Comparison of ENCODE assay signal across 8 mouse cellular contexts in the genomic region with DNA sequence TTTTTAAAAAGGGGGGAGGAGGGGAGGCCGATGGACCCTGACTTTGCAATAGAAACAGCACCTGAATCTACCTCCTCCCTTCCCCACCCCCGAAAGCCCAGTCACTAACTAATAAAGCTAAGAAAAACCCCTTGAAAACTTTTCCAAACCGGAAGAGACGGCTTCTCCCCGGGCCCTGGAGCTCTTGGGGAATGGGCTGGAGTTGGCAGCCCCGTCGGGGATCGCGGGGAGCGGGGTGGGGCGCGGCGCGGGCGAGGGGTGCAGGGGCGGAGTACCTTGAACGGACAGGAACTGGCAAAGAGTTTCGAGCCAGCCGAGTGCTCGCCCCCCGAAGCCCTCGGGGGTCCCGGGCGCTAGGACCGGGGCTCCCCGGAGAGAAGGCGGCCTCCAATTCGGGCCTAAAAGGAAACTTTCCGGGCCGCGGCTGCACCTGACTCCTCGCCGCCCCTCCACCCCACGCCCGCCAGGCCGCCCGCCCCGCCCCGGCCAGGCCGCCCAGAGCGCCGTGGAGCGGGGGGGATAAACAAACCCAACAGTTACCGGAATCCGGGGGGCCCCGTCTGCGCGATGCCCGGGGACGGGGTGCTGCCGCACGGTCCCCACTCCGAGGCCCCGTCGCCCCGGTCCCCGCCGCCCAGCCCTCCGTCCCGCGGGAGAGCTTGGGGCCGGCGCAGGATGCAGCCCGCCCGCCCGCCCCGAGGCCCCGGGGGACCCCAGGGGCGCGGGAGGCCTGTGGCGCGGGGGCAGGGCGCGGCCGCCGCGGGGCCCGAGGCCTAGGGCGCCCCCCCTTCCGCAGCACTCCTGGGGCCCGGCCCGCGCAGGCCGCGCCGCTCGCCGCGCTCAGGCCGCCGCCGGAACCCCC. TPM values are rescaled to one million over a fixed set of nuclear protein-coding genes. Genes with fewer than 3 reads are reported as not detected.
A peak's percentile ranks its signal among the peaks of the same experiment; 100 is the strongest.
DNase-seq lines count a peak whose midpoint lies in the region; ATAC-seq and TF ChIP-seq lines count a peak whose summit lies in the region.

No protein-coding gene starts in this region.

- peak; percentile 50 for ATAC-seq in embryonic facial prominence, embryonic 11.5 days (replicated peaks; ENCODE audit: insufficient number of reproducible peaks, low FRiP score, low TSS enrichment, low read depth)
- ATAC-seq in kidney, embryonic 14.5 days (ENCODE audit: low FRiP score, low TSS enrichment), result peak; percentile 44
- ATAC-seq in liver, embryonic 14.5 days (ENCODE audit: insufficient read depth), result peak; percentile 78
- ATAC-seq in neural tube, embryonic 11.5 days (ENCODE audit: insufficient read depth, low FRiP score, low TSS enrichment), result peak; percentile 62

- peak overlapping the region; percentile 62 for H3K4me2 ChIP-seq in embryonic facial prominence, embryonic 11.5 days (ENCODE audit: low read depth, low read length)
- H3K4me2 ChIP-seq in kidney, embryonic 14.5 days (replicated peaks; ENCODE audit: low read depth, low read length), result peak overlapping the region; percentile 78
- peak overlapping the region; percentile 70 for H3K4me2 ChIP-seq in liver, embryonic 14.5 days (ENCODE audit: low read depth)
- H3K4me2 ChIP-seq in neural tube, embryonic 11.5 days (ENCODE audit: low read depth), result peak overlapping the region; percentile 91

- no peaks in the 10 kb centered on the region for H3K9me3 ChIP-seq in embryonic facial prominence, embryonic 11.5 days (replicated peaks; ENCODE audit: control insufficient read depth, low read length)
- no peaks in the 10 kb centered on the region for H3K9me3 ChIP-seq in kidney, embryonic 14.5 days (ENCODE audit: control insufficient read depth, low read length)
- no peaks in the 10 kb centered on the region for H3K9me3 ChIP-seq in liver, embryonic 14.5 days (ENCODE audit: control insufficient read depth, low read length)
- H3K9me3 ChIP-seq in neural tube, embryonic 11.5 days (ENCODE audit: control insufficient read depth, low read length), result no peaks in the 10 kb centered on the region

- peak overlapping the region; percentile 100 for H3K9ac ChIP-seq in embryonic facial prominence, embryonic 11.5 days (replicated peaks; ENCODE audit: low read length)
- H3K9ac ChIP-seq in kidney, embryonic 14.5 days (ENCODE audit: low read depth, low read length), result peak overlapping the region; percentile 100
- peak overlapping the region; percentile 100 for H3K9ac ChIP-seq in liver, embryonic 14.5 days (replicated peaks)
- H3K9ac ChIP-seq in neural tube, embryonic 11.5 days (ENCODE audit: low read length), result peak overlapping the region; percentile 100

- no peak for TF ChIP-seq CTCF in liver, embryonic 14.5 days (IDR thresholded peaks at IDR 0.05; ENCODE audit: low read depth)

- WGBS in embryonic facial prominence, embryonic 11.5 days, result under 1% methylated on average over 59 of the region's 92 CpGs
- 1% methylated on average over 54 of the region's 92 CpGs for WGBS in kidney, embryonic 14.5 days
- WGBS in liver, embryonic 14.5 days (ENCODE audit: insufficient replicate concordance), result 2% methylated on average over 42 of the region's 92 CpGs
- 0% methylated on average over 31 of the region's 92 CpGs for WGBS in neural tube, embryonic 11.5 days

- no peaks in the 10 kb centered on the region for H3K36me3 ChIP-seq in embryonic facial prominence, embryonic 11.5 days (replicated peaks; ENCODE audit: control insufficient read depth, insufficient read depth, low read depth, low read length)
- peaks cover 5% of the 10 kb centered on the region for H3K36me3 ChIP-seq in kidney, embryonic 14.5 days (ENCODE audit: control insufficient read depth, insufficient read depth, low read length)
- peaks cover 6% of the 10 kb centered on the region for H3K36me3 ChIP-seq in liver, embryonic 14.5 days (replicated peaks; ENCODE audit: control insufficient read depth, insufficient read depth, low read depth)
- no peaks in the 10 kb centered on the region for H3K36me3 ChIP-seq in neural tube, embryonic 11.5 days (ENCODE audit: control insufficient read depth, insufficient read depth, low read length)

- peak overlapping the region; percentile 96 for H3K4me3 ChIP-seq in embryonic facial prominence, embryonic 11.5 days (ENCODE audit: low read depth, low read length)
- peak overlapping the region; percentile 82 for H3K4me3 ChIP-seq in kidney, embryonic 14.5 days (ENCODE audit: low read length)
- peak overlapping the region; percentile 86 to 89 for H3K4me3 ChIP-seq in liver, embryonic 14.5 days (ENCODE audit: insufficient read depth in 1 of 2, low read depth in 2 of 2, low read length in 2 of 2)
- H3K4me3 ChIP-seq in neural tube, embryonic 11.5 days (ENCODE audit: low read depth, low read length), result peak overlapping the region; percentile 98

- H3K27ac ChIP-seq in embryonic facial prominence, embryonic 11.5 days (replicated peaks; ENCODE audit: low read depth, low read length), result peak overlapping the region; percentile 100
- H3K27ac ChIP-seq in kidney, embryonic 14.5 days (ENCODE audit: low read depth, low read length), result peak overlapping the region; percentile 99
- H3K27ac ChIP-seq in liver, embryonic 14.5 days, result peak overlapping the region; percentile 94
- peak overlapping the region; percentile 95 for H3K27ac ChIP-seq in neural tube, embryonic 11.5 days (ENCODE audit: low read depth, low read length)

- no peaks in the 10 kb centered on the region; the same call in 1 of the 2 replicates for H3K4me1 ChIP-seq in embryonic facial prominence, embryonic 11.5 days (ENCODE audit: control insufficient read depth, insufficient read depth, low read length)
- H3K4me1 ChIP-seq in kidney, embryonic 14.5 days (ENCODE audit: control insufficient read depth, insufficient read depth, low read length), result peaks cover 21% of the 10 kb centered on the region; the same call in 1 of the 2 replicates
- H3K4me1 ChIP-seq in liver, embryonic 14.5 days (replicated peaks; ENCODE audit: control insufficient read depth in 2 of 2, insufficient read depth in 2 of 2, low read length in 1 of 2), result peaks cover 0 to 20% of the 10 kb centered on the region in 2 experiments; a peak in 3 of 4 replicates
- H3K4me1 ChIP-seq in neural tube, embryonic 11.5 days (ENCODE audit: control insufficient read depth, insufficient read depth, low read length), result peaks cover 18% of the 10 kb centered on the region; the same call in 1 of the 2 replicates

- TF ChIP-seq EP300 in liver, embryonic 14.5 days (IDR thresholded peaks at IDR 0.05; ENCODE audit: low read depth), result no peak

- DNase-seq in layer of hippocampus, adult 18-20 months (ENCODE audit: low spot score in 2 of 2), result peak; percentile 35 to 36
- no peak for DNase-seq in layer of hippocampus, adult 9-11 months
- peak; percentile 39 for DNase-seq in embryonic facial prominence, embryonic 11.5 days (ENCODE audit: low spot score)
- peak; percentile 55 to 59 for DNase-seq in heart, adult 9 months (ENCODE audit: low spot score in 2 of 2)
- peak in 1 of 3 experiments; percentile 44 for DNase-seq in liver, embryonic 14.5 days (ENCODE audit: low read depth in 3 of 3, low spot score in 3 of 3)
- DNase-seq in neural tube, embryonic 11.5 days (ENCODE audit: low spot score), result peak; percentile 50
- DNase-seq in thymus, adult 18-20 months, result peak; percentile 50 to 56

- H3K27me3 ChIP-seq in embryonic facial prominence, embryonic 11.5 days (ENCODE audit: control insufficient read depth, insufficient read depth, low read length), result no peaks in the 10 kb centered on the region
- no peaks in the 10 kb centered on the region for H3K27me3 ChIP-seq in kidney, embryonic 14.5 days (ENCODE audit: control insufficient read depth, insufficient read depth, low read length)
- no peaks in the 10 kb centered on the region for H3K27me3 ChIP-seq in liver, embryonic 14.5 days (ENCODE audit: control insufficient read depth, insufficient read depth, low read length)
- H3K27me3 ChIP-seq in neural tube, embryonic 11.5 days (ENCODE audit: control insufficient read depth, insufficient read depth, low read length), result no peaks in the 10 kb centered on the region

RNA-seq across cellular contexts. Expression of a gene that starts 1.0 kb away (rescaled TPM):
- 10 to 100 TPM; 27.7 to 28.6 TPM for total RNA-seq in layer of hippocampus, adult 18-20 months (2021)
- polyA plus RNA-seq in embryonic facial prominence, embryonic 11.5 days (2014; fragmentation: Nextera tagmentation; extraction: Ambion mirVana), result 7.9 and 8.9 TPM in 2 replicates
- polyA plus RNA-seq in kidney, embryonic 14.5 days (2014; fragmentation: Nextera tagmentation; extraction: Ambion mirVana), result 11.5 and 16.5 TPM in 2 replicates
- 2.4 and 2.5 TPM in 2 replicates for polyA plus RNA-seq in liver, embryonic 14.5 days (2012; rRNA removed)
- polyA plus RNA-seq in liver, embryonic 14.5 days (2014; fragmentation: Nextera tagmentation; extraction: Ambion mirVana), result 3.4 and 3.9 TPM in 2 replicates
- 6.8 and 7.8 TPM in 2 replicates for polyA plus RNA-seq in neural tube, embryonic 11.5 days (2014; fragmentation: Nextera tagmentation; extraction: Ambion mirVana)
